Mouse (Mus musculus) CH12.LX (cell line): ENCODE measurements around the gene Rexo5. TPM values are rescaled to one million over a fixed set of nuclear protein-coding genes. Genes with fewer than 3 reads are reported as not detected.

ENCODE experiments used
- DNase-seq: peaks from one replicate; pipeline ENCODE4 v3.0.0-alpha.2; 2013; ENCODE audit errors: extremely low read depth
- H3K27ac ChIP-seq: 2 replicates; pipeline ENCODE4 v1.5.1; 2012; ENCODE audit warnings: low read depth, mild to moderate bottlenecking, control low read depth, moderate library complexity; ENCODE audit not compliant: insufficient read depth
- H3K27me3 ChIP-seq: replicated peaks from 2 replicates; pipeline ENCODE3; 2012; ENCODE audit warnings: inconsistent platforms
- H3K36me3 ChIP-seq, 2 experiments: replicated peaks in 1 of 2; 2 replicates each; pipeline versions ENCODE3 to v1.6.1; 2012; ENCODE audit warnings: inconsistent platforms in 1 of 2, low read length in 1 of 2, mild to moderate bottlenecking in 1 of 2, mixed read lengths in 1 of 2, moderate library complexity in 1 of 2; ENCODE audit not compliant: control insufficient read depth in 1 of 2, insufficient read depth in 1 of 2
- H3K4me1 ChIP-seq, 2 experiments: 2 replicates each; pipeline ENCODE4 v1.6.1; 2012; ENCODE audit warnings: inconsistent platforms in 1 of 2, moderate library complexity in 1 of 2; ENCODE audit not compliant: insufficient read depth in 2 of 2, control insufficient read depth in 1 of 2
- H3K4me2 ChIP-seq: 2 replicates; pipeline ENCODE4 v1.6.1; 2012; ENCODE audit warnings: low read depth, mild to moderate bottlenecking, control low read depth; ENCODE audit not compliant: poor library complexity, insufficient read depth, severe bottlenecking
- H3K4me3 ChIP-seq, 3 experiments: fragments of 150-350 bp in 1 of 3; sonication (generic) in 1 of 3; replicated peaks in 1 of 3; 2 replicates each; pipeline versions ENCODE3 to v1.5.1; 2011 to 2012; ENCODE audit warnings: low read depth in 2 of 3, low read length in 2 of 3, mild to moderate bottlenecking in 2 of 3, moderate library complexity in 2 of 3, control low read depth in 1 of 3, improper control_type of control experiment in 1 of 3, inconsistent platforms in 1 of 3, mixed read lengths in 1 of 3; ENCODE audit not compliant: poor library complexity in 1 of 3
- H3K79me2 ChIP-seq: replicated peaks from 2 replicates; pipeline ENCODE4 v1.6.1; 2012; ENCODE audit warnings: mild to moderate bottlenecking, moderate library complexity; ENCODE audit not compliant: control insufficient read depth, poor library complexity, insufficient read depth, severe bottlenecking; ENCODE audit errors: extremely low read depth
- H3K9ac ChIP-seq: 2 replicates; pipeline ENCODE4 v1.6.1; 2012; ENCODE audit warnings: low read depth, mild to moderate bottlenecking, control low read depth, moderate library complexity; ENCODE audit not compliant: insufficient read depth
- H3K9me3 ChIP-seq: replicated peaks from 2 replicates; pipeline ENCODE3; 2012; ENCODE audit warnings: low read length, inconsistent platforms, mixed read lengths
- BHLHE40 ChIP-seq: IDR thresholded peaks from 2 replicates; pipeline ENCODE4 v1.6.1; 2011; ENCODE audit warnings: mild to moderate bottlenecking, low read depth, low read length, improper control_type of control experiment
- CHD2 ChIP-seq: IDR thresholded peaks from 2 replicates; pipeline ENCODE4 v1.6.1; 2011; ENCODE audit warnings: low read length, improper control_type of control experiment
- CTCF ChIP-seq, 2 experiments: IDR thresholded peaks in 1 of 2; conservative IDR thresholded peaks in 1 of 2; 2 replicates each; pipeline ENCODE4 v1.5.1; 2011 to 2012; ENCODE audit warnings: low read depth in 2 of 2, low read length in 2 of 2, improper control_type of control experiment in 1 of 2, inconsistent platforms in 1 of 2, mild to moderate bottlenecking in 1 of 2, moderate library complexity in 1 of 2
- E2F4 ChIP-seq: IDR thresholded peaks from 2 replicates; pipeline ENCODE4 v1.6.1; 2011; ENCODE audit warnings: low read depth, low read length, improper control_type of control experiment; ENCODE audit not compliant: insufficient replicate concordance
- ELF1 ChIP-seq: IDR thresholded peaks from 2 replicates; pipeline ENCODE4 v1.6.1; 2014; ENCODE audit warnings: low read depth, mild to moderate bottlenecking, inconsistent platforms, low read length, improper control_type of control experiment
- GABPA ChIP-seq: IDR thresholded peaks from 2 replicates; pipeline ENCODE4 v1.6.1; 2012; ENCODE audit warnings: low read depth, low read length, improper control_type of control experiment, inconsistent platforms; ENCODE audit not compliant: insufficient replicate concordance
- JUN ChIP-seq: IDR thresholded peaks from 2 replicates; pipeline ENCODE4 v1.6.1; 2011; ENCODE audit warnings: low read depth, mild to moderate bottlenecking, low read length, improper control_type of control experiment, moderate library complexity; ENCODE audit not compliant: insufficient read depth
- KAT2A ChIP-seq: IDR thresholded peaks from 2 replicates; pipeline ENCODE4 v1.6.1; 2012; ENCODE audit warnings: low read length, improper control_type of control experiment, inconsistent platforms; ENCODE audit not compliant: insufficient replicate concordance
- MAFK ChIP-seq: IDR thresholded peaks from 2 replicates; pipeline ENCODE4 v1.6.1; 2011; ENCODE audit warnings: low read length, improper control_type of control experiment; ENCODE audit not compliant: insufficient replicate concordance
- MAX ChIP-seq: IDR thresholded peaks from 2 replicates; pipeline ENCODE4 v1.6.1; 2011; ENCODE audit warnings: low read length, improper control_type of control experiment
- MAZ ChIP-seq: IDR thresholded peaks from 2 replicates; pipeline ENCODE4 v1.6.1; 2012; ENCODE audit warnings: low read depth, mild to moderate bottlenecking, inconsistent platforms, low read length, improper control_type of control experiment, moderate library complexity
- MEF2A ChIP-seq: IDR thresholded peaks from 2 replicates; pipeline ENCODE4 v1.6.1; 2014; ENCODE audit warnings: low read depth, mild to moderate bottlenecking, inconsistent platforms, low read length, improper control_type of control experiment, borderline replicate concordance
- NRF1 ChIP-seq: IDR thresholded peaks from 2 replicates; pipeline ENCODE4 v1.6.1; 2014; ENCODE audit warnings: low read depth, mild to moderate bottlenecking, inconsistent platforms, low read length, improper control_type of control experiment, moderate library complexity
- PAX5 ChIP-seq: IDR thresholded peaks from 2 replicates; pipeline ENCODE4 v1.6.1; 2012; ENCODE audit warnings: low read length, inconsistent platforms, mixed read lengths
- POLR2A ChIP-seq: IDR thresholded peaks from 2 replicates; pipeline ENCODE4 v1.6.1; 2011; ENCODE audit warnings: low read depth, mild to moderate bottlenecking, improper control_type of control experiment, low read length
- POLR2AphosphoS2 ChIP-seq: IDR thresholded peaks from 2 replicates; pipeline ENCODE4 v1.6.1; 2011; ENCODE audit warnings: low read depth, low read length, improper control_type of control experiment
- SMC3 ChIP-seq: IDR thresholded peaks from 2 replicates; pipeline ENCODE4 v1.6.1; 2011; ENCODE audit warnings: low read depth, low read length, improper control_type of control experiment
- TBP ChIP-seq: conservative IDR thresholded peaks from 2 replicates; pipeline ENCODE4 v1.6.1; 2011; ENCODE audit warnings: low read depth, low read length, improper control_type of control experiment
- UBTF ChIP-seq: IDR thresholded peaks from 2 replicates; pipeline ENCODE4 v1.6.1; 2012; ENCODE audit warnings: low read depth, mild to moderate bottlenecking, inconsistent platforms, low read length, improper control_type of control experiment, moderate library complexity
- USF1 ChIP-seq: IDR thresholded peaks from 2 replicates; pipeline ENCODE4 v1.6.1; 2014; ENCODE audit warnings: low read depth, mild to moderate bottlenecking, inconsistent platforms, low read length, improper control_type of control experiment
- USF2 ChIP-seq: conservative IDR thresholded peaks from 2 replicates; pipeline ENCODE4 v1.6.1; 2011; ENCODE audit warnings: low read depth, low read length, improper control_type of control experiment
- dilution Hi-C: fragments of 300-500 bp; cut with MboI; formaldehyde crosslinking; loops from 2 replicates; pipeline ENCODE4 v1.14.3; 2020; ENCODE audit warnings: low sequenced_read_pairs; ENCODE audit not compliant: extremely low pct_unique_long_range_greater_than_20kb, extremely low pct_ligation_motif_present
- in situ Hi-C: fragments of 300-500 bp; cut with MboI; formaldehyde crosslinking; loops from 3 replicates; pipeline ENCODE4 v1.14.3; 2019; ENCODE audit warnings: low sequenced_read_pairs, low pct_ligation_motif_present, low pct_unique_long_range_greater_than_20kb, mixed read lengths
- polyA plus RNA-seq: library from polyadenylated mRNA; unstranded; fragments of >175 nt; gene quantifications from 2 replicates; pipeline ENCODE4 v1.2.1, GENCODE M21; 2012; ENCODE audit warnings: low read depth; ENCODE audit not compliant: insufficient read length
- total RNA-seq, 2 experiments: library from RNA; depleted of rRNA; stranded (reverse); fragments of 300-350 nt in 1 of 2; fragments of >200 nt in 1 of 2; gene quantifications; 2 replicates each; pipeline ENCODE4 v1.2.3; 2012 to 2014

Gene Rexo5
- total and polyA plus RNA-seq, 3 experiments: 11.0 to 15.5 (median 12.0) TPM

DNA sequence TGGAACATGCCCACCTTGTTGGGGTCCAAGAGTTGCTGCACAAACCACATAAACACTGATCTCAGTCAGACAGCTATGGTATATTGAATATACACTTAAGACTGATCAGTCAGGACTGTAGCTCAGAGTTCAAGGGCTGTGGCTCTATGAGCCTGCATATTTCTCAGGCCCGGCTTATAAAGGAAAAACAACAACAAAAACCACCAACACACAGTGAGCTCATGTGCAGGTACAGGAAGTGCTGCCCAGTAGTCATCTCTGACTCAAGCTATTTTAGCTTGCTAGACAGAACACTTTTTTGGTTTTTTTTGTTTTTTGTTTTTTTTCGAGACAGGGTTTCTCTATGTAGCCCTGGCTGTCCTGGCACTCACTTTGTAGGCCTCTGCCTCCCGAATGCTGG lies 14.9 kb downstream of the Rexo5 start:
- Histone ChIP-seq H3K4me1 (no peaks in the 10 kb centered on the region), H3K79me2 (no peaks in the 10 kb centered on the region), H3K9ac (no peak overlapping the region), H3K4me3 (no peak overlapping the region), H3K27me3 (no peaks in the 10 kb centered on the region), H3K36me3 (peaks cover 17 to 65% of the 10 kb centered on the region in 2 experiments), H3K27ac (no peak overlapping the region), H3K9me3 (no peaks in the 10 kb centered on the region), H3K4me2 (no peak overlapping the region)
- in situ Hi-C loops (no loop called here), dilution Hi-C loops (no loop called here)
- DNase-seq: no peak
- TF ChIP-seq E2F4 (no peak), UBTF (no peak), GABPA (no peak), MAFK (no peak)

DNA sequence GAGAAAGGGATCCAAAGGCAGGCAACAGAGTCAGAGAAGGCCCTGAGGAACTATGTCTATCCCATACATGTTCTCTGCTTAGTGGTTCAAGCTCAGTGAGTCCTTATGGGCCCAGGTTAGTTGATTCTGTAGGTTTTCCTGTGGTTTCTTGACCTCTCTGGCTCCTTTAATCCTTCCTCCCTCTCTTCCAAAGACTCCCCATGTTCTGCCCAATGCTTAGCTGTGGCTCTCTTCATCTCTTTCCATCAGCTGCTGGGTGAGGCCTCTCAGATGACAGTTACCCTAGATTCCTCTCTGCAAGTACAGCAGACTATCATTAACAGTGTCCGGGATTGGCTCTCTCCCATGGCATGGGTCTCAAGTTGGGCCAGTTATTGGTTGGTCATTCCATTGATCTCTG lies 41.6 kb downstream of the Rexo5 start:
- Histone ChIP-seq H3K79me2 (no peaks in the 10 kb centered on the region), H3K4me1 (peaks cover 0 to 5% of the 10 kb centered on the region in 2 experiments; a peak in 1 of 4 replicates), H3K9ac (no peak overlapping the region), H3K36me3 (peaks cover 2 to 26% of the 10 kb centered on the region in 2 experiments), H3K27me3 (no peaks in the 10 kb centered on the region), H3K4me2 (no peak overlapping the region), H3K4me3 (no peak overlapping the region), H3K9me3 (no peaks in the 10 kb centered on the region), H3K27ac (no peak overlapping the region)
- DNase-seq: no peak
- in situ Hi-C loops (no loop called here), dilution Hi-C loops (no loop called here)
- no peak for TF ChIP-seq BHLHE40
- no peak for TF ChIP-seq MAX
- no peak for TF ChIP-seq CTCF (conservative IDR thresholded peaks at IDR 0.05 in 1 of 2, IDR thresholded peaks at IDR 0.05 in 1 of 2; ENCODE audit: low read depth in 2 of 2, low read length in 2 of 2)
- no peak for TF ChIP-seq USF1
- TF ChIP-seq UBTF: no peak
- no peak for TF ChIP-seq KAT2A
- TF ChIP-seq E2F4: no peak
- TF ChIP-seq PAX5: no peak
- no peak for TF ChIP-seq USF2

DNA sequence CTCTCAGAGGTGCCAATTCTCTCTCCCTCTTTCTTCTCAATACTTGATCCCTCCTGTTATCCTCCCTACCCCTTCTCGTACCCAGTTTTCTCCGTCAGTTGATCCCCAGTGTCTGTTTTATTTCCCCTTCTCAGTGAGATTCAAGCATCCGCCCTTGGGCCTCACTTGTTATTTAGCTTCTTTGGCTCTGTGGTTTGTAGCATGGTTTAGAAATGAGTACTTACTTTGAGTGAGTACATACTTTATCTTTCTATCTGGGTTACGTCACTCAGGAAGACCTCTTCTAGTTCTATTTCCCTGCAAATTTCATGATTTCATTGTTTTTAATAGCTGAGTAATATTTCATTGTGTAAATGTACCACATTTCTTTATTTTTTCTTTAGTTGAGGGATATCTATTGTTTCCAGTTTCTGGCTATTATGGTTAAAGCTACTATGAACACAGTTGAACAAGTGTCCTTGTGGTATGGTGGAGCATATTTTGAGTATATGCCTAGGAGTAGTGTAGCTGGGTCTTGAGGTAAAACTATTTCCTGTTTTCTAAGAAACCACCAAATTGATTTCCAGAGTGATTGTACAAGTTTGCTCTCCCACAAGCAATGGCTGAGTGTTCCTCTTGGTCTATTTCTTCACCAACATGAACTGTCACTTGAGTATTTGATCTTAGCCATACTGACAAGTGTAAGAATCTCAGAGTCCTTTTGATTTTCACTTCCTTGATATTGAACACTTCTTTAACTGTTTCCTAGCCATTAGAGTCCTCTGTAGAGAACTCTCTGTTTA lies 42.4 kb downstream of the Rexo5 start:
- H3K27ac ChIP-seq: no peak overlapping the region
- H3K4me2 ChIP-seq: no peak overlapping the region
- H3K36me3 ChIP-seq: peaks cover 2 to 23% of the 10 kb centered on the region in 2 experiments
- H3K27me3 ChIP-seq: no peaks in the 10 kb centered on the region
- in situ Hi-C loops (no loop called here), dilution Hi-C loops (no loop called here)
- no peaks in the 10 kb centered on the region for H3K9me3 ChIP-seq
- H3K79me2 ChIP-seq: no peaks in the 10 kb centered on the region
- H3K4me1 ChIP-seq: peaks cover 0 to 5% of the 10 kb centered on the region in 2 experiments; a peak in 1 of 4 replicates
- H3K9ac ChIP-seq: no peak overlapping the region
- no peak for DNase-seq
- H3K4me3 ChIP-seq: no peak overlapping the region
- TF ChIP-seq ELF1: no peak
- no peak for TF ChIP-seq PAX5
- no peak for TF ChIP-seq GABPA
- TF ChIP-seq CHD2: no peak
- TF ChIP-seq MAZ: no peak
- no peak for TF ChIP-seq POLR2A
- no peak for TF ChIP-seq TBP
- TF ChIP-seq NRF1: no peak
- no peak for TF ChIP-seq CTCF (conservative IDR thresholded peaks at IDR 0.05 in 1 of 2, IDR thresholded peaks at IDR 0.05 in 1 of 2; ENCODE audit: low read depth in 2 of 2, low read length in 2 of 2)
- no peak for TF ChIP-seq USF2
- no peak for TF ChIP-seq SMC3
- TF ChIP-seq UBTF: no peak
- TF ChIP-seq POLR2AphosphoS2: no peak
- no peak for TF ChIP-seq JUN
- TF ChIP-seq MEF2A: no peak
- TF ChIP-seq, all 38 proteins: peak for 0
